Mouse (Mus musculus): ENCODE results near the gene Ptpn6.

Gene Ptpn6

DNA sequence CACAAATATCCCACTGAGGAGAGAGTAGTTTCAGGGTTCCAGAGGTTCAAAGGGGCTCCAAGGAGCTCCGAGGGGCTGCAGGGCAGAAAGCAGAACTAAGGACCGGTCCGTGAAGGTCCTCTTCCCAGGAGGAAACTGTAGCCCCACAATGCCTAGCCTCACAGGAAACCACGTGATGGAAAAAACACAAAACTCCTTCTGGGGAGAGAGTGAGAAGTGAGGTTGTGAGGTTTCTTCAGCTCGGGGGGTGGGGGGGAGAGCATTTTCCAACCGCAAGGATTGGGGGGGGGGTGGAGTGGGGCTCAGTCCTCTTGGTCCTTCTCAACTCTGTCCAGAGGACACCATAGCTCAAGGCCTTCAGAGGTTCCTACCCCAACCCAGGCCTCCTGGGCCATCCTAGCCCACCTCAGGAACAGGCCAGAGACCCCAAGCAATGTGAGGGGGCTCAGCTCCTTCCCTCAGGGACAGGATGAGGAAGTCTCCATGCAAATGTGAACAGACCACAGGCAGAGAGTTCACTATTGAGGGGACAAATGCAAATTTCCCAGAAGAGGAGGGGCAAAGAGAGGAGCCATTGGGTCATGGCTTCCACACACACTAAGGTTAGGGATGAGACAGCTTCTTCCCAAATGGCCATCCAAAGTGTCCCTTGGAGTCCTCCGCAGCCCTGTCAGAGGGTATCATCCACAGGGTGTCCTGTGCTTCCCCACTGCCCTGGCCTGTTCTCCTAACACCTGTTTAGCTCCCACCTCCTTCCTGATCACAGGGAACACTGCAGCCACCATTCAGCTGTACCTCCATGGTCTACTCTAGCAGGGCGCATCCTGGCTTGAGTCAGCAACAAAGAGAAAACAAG is 8.4 kb downstream of the Ptpn6 start:
- no peak for DNase-seq (ENCODE audit: low read depth, low spot score)

GRCm38 (mm10) chr6:124728621-124729020 is 9.9 kb downstream of the Ptpn6 start:
- no peak for DNase-seq (ENCODE audit: low read depth, low spot score)

DNA sequence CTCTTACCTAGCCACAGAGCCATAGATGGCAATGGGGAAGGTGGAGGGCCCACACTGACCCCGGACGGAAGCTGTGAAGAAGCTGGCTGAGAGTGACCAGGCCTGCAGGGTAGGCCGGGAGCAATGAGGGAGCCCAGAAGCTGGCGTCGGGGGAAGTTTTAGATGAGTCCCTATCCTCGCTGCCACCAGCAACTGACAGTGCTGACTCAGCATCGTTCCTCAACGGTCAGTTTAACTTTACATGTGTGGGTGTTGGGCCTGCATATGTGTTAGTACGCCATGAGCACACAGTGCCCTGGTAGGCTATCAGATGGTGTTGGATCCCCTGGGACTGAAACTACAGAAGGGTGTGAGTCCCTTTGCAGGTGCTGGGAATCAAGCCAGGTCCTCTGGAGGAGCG is 14.0 kb downstream of the Ptpn6 start:
- DNase-seq (ENCODE audit: low read depth, low spot score) = no peak

DNA sequence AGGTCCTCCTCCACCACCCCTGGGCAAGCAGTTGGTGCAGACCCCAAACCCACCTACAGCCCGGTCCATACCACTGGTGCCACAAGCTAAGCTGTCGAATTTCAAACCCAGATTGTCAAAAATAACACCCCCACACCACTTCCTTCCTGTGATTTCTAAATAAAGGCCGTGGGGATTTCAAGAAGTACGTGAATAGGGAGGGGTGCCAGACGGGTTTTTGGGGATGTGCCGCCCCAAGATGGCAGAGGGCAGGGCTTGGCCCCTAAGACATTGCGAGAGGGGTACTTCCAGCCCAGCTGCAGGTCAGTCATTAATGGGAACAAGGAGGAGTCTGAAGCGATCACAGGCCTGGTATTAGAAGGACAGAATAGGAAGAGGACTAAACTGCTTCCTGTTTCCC is 15.0 kb downstream of the Ptpn6 start:
- no peak for DNase-seq (ENCODE audit: low read depth, low spot score)

DNA sequence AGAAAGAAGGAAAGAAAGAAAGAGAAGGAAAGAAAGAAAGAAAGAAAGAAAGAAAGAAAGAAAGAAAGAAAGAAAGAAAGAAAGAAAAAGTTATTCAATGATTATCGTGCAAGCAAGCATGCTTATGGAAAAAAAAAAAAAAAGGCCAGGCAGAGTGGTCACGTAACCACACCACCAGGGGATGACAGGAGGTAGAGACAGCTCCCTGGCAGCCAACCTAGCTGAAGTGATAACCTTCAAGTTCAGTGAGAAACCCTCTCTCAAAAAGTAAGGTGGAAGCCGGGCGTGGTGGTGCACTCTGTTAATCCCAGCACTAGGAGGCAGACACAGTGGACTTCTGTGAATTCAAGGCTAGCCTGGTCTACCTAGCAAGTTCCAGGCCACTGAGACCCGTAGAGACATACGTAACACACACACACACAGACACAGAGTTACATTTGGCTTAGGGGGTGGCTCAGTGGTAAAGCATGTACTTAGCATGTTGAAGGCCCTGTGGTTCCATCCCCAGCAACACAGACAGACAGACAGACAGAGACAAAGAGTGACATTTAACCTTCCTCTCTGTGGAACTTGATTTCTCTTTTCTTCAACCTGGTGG is 15.5 kb downstream of the Ptpn6 start:
- DNase-seq (ENCODE audit: low read depth, low spot score) = no peak

DNA sequence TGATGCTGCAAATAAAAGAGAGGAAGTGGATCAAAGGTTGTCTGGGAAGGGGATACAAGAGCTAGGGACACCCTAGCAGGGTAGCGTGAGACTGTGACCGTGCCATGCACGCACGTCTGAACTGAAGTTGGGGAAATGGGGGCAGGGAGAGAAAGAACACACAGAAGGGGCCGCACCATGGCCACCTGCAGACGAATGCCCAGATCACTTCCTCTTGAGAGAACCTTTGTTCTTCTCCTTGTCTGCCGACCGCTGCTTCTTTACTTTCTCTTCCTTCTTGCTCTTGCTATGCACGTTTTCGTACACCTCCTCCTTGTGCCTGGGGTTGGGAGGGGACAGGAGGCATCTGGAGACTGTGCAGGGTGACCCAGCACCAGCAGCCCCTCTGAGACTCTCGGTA is 17.6 kb downstream of the Ptpn6 start:
- DNase-seq (ENCODE audit: low read depth, low spot score) = no peak

- DNase-seq (ENCODE audit: low read depth, low spot score) = no peak
These were observed 19.0 kb downstream of the Ptpn6 start for GRCm38 (mm10) chr6:124719354-124719978.

DNA sequence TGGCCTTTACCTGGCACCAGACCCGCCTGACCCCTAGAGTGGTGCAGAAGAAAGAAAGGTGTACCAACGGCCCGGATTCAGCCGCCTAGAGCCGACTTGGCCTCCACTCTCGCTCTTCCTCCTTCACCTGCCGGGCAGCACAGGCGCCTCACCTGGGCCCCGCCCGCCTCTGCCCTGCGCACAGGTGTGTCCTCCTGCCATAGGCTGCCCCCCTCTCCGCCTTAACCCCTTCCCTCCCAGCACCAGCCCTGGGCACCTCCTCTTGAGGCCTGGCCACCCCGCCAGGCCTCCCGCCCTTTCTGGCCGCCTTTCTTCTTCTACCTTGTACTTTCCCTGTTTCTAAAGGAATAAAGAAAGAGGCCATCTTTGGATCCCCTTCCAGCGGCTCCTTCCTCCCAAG is 19.8 kb downstream of the Ptpn6 start:
- no peak for DNase-seq (ENCODE audit: low read depth, low spot score)

GRCm38 (mm10) chr6:124717968-124718367 is 20.5 kb downstream of the Ptpn6 start:
- DNase-seq (ENCODE audit: low read depth, low spot score) = no peak

GRCm38 (mm10) chr6:124716864-124717490 is 21.5 kb downstream of the Ptpn6 start:
- peak; percentile 71 for DNase-seq (ENCODE audit: low read depth, low spot score)

- no peak for DNase-seq (ENCODE audit: low read depth, low spot score)
These were observed 25.6 kb downstream of the Ptpn6 start for GRCm38 (mm10) chr6:124712918-124713317.

DNA sequence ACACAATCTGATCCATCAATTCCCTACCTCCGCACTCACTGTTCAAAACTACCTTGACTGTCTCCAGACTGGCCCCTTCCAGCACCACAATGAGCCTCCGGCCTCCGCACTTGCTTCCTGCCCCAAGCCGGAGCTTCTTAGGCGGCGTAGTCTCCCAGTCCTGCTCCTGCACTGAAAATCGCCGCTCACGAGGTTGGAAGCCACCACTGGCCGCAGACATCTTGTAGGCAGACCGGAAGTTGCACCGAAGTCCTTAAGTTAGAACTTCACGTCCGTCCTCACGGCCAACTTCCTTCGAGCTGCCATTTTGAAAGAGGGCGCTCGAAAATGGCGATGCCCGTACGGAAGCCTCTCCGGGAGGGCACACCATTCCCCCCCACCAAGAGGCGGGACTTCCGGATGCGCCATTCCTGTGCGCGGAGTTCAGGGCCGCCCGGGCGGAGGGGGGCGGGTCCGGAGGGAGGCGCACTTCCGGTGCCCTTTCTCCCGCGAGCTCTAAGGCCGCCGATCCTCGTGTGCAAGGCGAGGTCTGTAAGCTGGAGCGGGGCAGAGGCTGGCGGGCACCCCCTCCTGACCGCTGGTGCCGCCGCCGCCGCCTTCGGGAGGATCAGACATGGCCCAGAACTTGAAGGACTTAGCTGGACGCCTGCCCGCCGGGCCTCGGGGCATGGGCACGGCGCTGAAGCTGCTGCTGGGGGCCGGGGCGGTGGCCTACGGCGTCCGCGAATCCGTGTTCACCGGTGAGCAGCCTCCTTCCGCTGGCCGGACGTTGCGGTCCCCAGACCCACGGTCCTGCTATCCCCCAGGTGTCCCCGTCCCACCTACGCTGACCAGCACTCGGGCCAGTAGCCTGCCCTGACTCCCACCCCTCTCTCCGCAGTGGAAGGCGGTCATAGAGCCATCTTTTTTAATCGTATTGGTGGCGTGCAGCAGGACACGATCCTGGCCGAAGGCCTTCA is 26.4 kb downstream of the Ptpn6 start, which contains the start of the genes Emg1 and Phb2:
Emg1 (minus strand) TSS at position 355 of the 959 bp plus-strand sequence.
Phb2 (plus strand) TSS at position 513 of the 959 bp plus-strand sequence.
- peak; percentile 99 for DNase-seq (ENCODE audit: low read depth, low spot score)

- no peak for DNase-seq (ENCODE audit: low read depth, low spot score)
These were observed 30.1 kb downstream of the Ptpn6 start for GRCm38 (mm10) chr6:124708289-124708889.

DNA sequence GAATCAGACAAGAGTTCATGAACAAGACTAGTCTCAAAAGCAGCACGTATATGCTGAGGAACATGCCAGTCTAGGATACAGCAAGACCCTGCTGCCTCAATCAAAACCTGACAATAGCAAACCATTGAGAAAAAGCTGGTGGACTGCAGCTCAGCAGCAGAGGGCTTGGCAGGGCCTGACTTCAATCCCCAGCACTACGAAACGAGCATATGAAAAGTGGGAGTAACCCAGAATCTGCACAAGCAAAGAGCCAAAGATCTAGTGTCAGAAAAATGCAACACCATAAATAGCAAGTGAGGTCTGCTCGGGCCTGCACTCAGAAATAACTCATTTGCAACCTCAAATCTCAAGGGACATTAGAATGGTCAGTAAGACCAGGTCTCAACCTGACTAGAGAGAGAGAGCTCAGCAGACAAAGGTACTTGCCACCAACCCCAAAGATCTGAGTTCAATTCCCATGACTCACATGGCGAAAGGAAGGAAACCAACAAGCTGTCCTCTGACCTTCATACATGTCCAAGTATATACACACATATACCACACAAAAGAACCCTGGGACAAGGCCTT is 32.4 kb downstream of the Ptpn6 start:
- DNase-seq (ENCODE audit: low read depth, low spot score) = no peak

DNA sequence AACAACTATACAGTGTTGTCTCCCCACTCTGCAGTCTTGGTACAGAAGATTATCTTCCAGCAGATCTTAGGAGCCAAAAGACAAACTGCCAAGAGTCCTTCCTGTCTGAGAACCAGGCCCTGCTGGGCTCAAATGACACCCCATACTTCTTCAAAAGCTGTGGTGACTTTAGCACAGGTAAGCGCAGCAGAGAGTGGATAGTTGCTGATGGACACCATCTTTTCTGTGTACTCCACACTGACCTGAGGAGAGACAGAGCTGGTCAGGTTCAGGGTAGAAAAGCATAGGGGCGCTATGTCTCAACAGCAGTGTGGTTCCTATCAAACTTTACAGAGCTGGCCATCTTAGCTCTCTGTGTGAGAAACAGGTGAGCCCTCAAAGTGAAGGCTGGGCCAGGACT is 34.1 kb downstream of the Ptpn6 start:
- no peak for DNase-seq (ENCODE audit: low read depth, low spot score)

- DNase-seq (ENCODE audit: low read depth, low spot score) = no peak
These were observed 34.7 kb downstream of the Ptpn6 start for GRCm38 (mm10) chr6:124703789-124704188.

DNA sequence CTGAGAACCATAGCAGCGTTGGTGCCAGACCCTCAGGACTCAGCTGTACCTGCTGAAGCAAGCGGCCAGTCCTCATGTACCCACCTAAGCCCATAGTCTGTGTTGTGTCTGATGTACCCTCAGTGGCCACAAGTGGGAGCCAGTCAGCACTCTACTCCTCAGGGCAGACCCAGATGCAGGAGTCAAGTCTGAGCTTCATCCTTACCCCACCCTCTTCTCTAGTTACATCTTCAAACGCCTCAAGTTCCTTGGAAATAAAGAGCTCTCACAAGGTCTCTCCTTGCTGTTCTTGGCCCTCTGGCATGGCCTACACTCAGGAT is 35.8 kb downstream of the Ptpn6 start:
- peak; percentile 91 for DNase-seq (ENCODE audit: low read depth, low spot score)

DNA sequence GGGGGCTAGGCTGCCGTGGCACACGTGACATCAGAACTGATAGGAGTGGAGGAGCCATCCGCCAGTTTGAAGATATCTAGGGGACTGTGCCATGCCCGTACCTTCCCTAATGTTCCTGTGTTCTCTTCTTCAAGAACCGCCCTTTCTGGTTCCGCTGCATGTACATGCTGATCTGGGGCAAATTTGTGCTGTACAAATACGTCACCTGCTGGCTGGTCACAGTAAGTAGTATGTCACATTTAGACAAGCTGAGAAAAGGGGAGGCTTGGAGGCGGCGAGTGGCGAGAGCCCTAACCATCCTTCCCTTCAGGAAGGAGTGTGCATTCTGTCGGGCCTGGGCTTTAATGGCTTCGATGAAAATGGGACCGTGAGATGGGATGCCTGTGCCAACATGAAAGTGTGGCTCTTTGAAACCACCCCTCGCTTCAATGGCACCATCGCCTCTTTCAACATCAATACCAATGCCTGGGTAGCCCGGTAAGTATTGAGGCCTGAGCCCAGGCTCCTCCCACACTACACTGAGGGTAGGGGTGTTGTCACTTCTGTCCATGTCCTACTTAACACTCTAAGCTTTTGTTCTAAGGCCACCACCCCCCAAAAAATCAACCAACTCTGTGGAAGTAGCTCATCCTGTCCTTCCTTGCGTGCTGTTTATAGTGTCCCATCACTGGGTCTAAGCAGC is 36.3 kb downstream of the Ptpn6 start:
- DNase-seq (ENCODE audit: low read depth, low spot score) = peak; percentile 48

DNA sequence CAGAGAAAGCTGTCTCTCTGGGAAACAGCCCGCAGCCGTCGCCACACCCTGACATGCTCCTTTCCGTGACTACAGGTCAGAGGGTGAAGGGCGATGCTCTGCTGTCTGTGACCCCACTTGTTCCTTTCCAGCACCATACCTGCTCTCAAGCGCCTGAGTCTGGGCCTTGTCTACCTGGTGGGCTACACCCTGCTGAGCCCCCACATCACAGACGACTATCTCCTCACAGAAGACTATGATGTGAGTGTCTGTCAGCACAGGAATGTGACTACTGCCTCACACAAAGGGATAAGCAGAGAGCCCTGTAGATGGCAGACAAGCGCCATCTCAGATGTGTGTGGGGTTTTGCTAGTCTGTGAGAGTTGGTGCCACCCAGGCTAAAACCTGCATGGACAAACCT is 37.2 kb downstream of the Ptpn6 start:
- DNase-seq (ENCODE audit: low read depth, low spot score) = no peak

Data from R1 (cell line).